9 mouse cellular contexts compared by ENCODE assay signal in the genomic region with DNA sequence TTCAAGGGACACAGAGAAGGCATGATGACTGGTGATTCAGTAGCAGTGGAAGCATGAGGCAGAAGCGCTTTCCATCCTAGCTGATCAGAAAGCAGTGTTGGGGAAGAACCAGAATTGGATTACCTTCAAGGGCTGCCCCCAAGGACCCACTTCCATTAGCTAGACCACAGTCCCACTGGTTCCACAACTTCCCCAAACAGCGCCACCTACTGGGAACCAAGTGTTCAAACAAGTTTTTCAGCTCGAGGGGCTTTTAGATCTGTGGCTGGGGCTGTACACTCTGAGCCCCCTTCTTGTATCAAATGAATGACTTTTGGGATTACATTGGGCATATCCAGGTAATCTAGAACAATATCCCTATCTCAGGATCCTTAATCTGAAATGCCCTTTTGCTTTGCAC. TPM values are rescaled to one million over a fixed set of nuclear protein-coding genes. Genes with fewer than 3 reads are reported as not detected.
DNase-seq lines count a peak whose midpoint lies in the region; ATAC-seq and TF ChIP-seq lines count a peak whose summit lies in the region.
"Had no signal": no experiment of that assay in that cellular context is flagged by ENCODE, and none has a peak within 500 bp of the region (broad histone marks: within the 10 kb centered on the region; RNA-seq: fewer than 3 reads in every experiment).

No protein-coding gene starts in this region.

- H3K27me3 ChIP-seq in heart, embryonic 12.5 days (replicated peaks), result no peaks in the 10 kb centered on the region
- no peaks in the 10 kb centered on the region for H3K27me3 ChIP-seq in spleen, adult 2 months (ENCODE audit: control insufficient read depth, insufficient read depth, low read length)
- H3K27me3 ChIP-seq: lung, embryonic 15.5 days had no signal

- no peak for TF ChIP-seq POLR2A in spleen, adult 2 months (IDR thresholded peaks at IDR 0.05; ENCODE audit: low read depth, low read length)

- H3K4me3 ChIP-seq in heart, embryonic 12.5 days, result no peak overlapping the region
- H3K4me3 ChIP-seq in spleen, adult 2 months (ENCODE audit: extremely low read depth, insufficient read depth, insufficient read length), result no peak overlapping the region
- H3K4me3 ChIP-seq: lung, embryonic 15.5 days had no signal

- peak; percentile 51 to 67 for DNase-seq in heart, postnatal 14 days
- DNase-seq in spleen, adult 2 months (ENCODE audit: low read depth in 1 of 2, low spot score in 2 of 2), result peak in 1 of 2 experiments; percentile 48
- no peak for DNase-seq in spleen, adult 12 weeks (ENCODE audit: low spot score)
- no peak for DNase-seq in left cerebral cortex, postnatal 25 days (ENCODE audit: low spot score in 2 of 2)
- no peak for DNase-seq in layer of hippocampus, adult 9-10 months (ENCODE audit: low spot score)

- H3K9me3 ChIP-seq in heart, embryonic 12.5 days (replicated peaks), result no peaks in the 10 kb centered on the region
- H3K9me3 ChIP-seq: lung, embryonic 15.5 days had no signal

- no peak for ATAC-seq in heart, embryonic 12.5 days (ENCODE audit: insufficient number of reproducible peaks, low FRiP score)
- peak; percentile 43 for ATAC-seq in common myeloid progenitor, adult 5-6 weeks (replicated peaks; ENCODE audit: low read depth, poor library complexity, severe bottlenecking)
- ATAC-seq in megakaryocyte progenitor cell, adult 5-6 weeks (replicated peaks; ENCODE audit: poor library complexity), result peak; percentile 60

- H3K4me1 ChIP-seq in heart, embryonic 12.5 days (replicated peaks), result peaks cover 12% of the 10 kb centered on the region
- peaks cover 3% of the 10 kb centered on the region; the same call in 1 of the 2 replicates for H3K4me1 ChIP-seq in spleen, adult 2 months (ENCODE audit: control insufficient read depth, insufficient read depth, insufficient read length)

- no peak overlapping the region for H3K9ac ChIP-seq in heart, embryonic 12.5 days
- H3K9ac ChIP-seq: lung, embryonic 15.5 days had no signal

- intact Hi-C loops in heart, postnatal 14 days (cut with DNase I), result loop anchor here (5.0 to 10.0 kb wide), 2 partner anchors 266 to 499 kb away; a partner anchor contains a TSS
- intact Hi-C loops in left cerebral cortex, postnatal 25 days (cut with DNase I), result loop anchor here (2.0 kb wide), 1 partner anchor 73 kb away; no protein-coding TSS in a partner anchor

- no peak overlapping the region for H3K27ac ChIP-seq in heart, embryonic 12.5 days (ENCODE audit: poor library complexity, severe bottlenecking)
- H3K27ac ChIP-seq in spleen, adult 2 months (ENCODE audit: insufficient read depth, low read length), result no peak overlapping the region
- H3K27ac ChIP-seq: lung, embryonic 15.5 days had no signal

- no peak overlapping the region for H3K4me2 ChIP-seq in heart, embryonic 12.5 days
- H3K4me2 ChIP-seq: lung, embryonic 15.5 days had no signal

- TF ChIP-seq CTCF in spleen, adult 2 months (IDR thresholded peaks at IDR 0.05; ENCODE audit: extremely low read depth, insufficient read depth, insufficient read length, insufficient replicate concordance), result peak; percentile 40; the same call in 1 of the 2 replicates

- H3K36me3 ChIP-seq in heart, embryonic 12.5 days, result peaks cover 23% of the 10 kb centered on the region
- peaks cover 10% of the 10 kb centered on the region for H3K36me3 ChIP-seq in spleen, adult 2 months (ENCODE audit: control insufficient read depth, insufficient read depth, low read length)

- 28% methylated on average over 3 of the region's 3 CpGs for WGBS in heart, embryonic 12.5 days
- 42% methylated on average over 3 of the region's 3 CpGs for WGBS in spleen, adult 2 months

RNA-seq across cellular contexts. Expression of a gene that starts 5.9 kb away (rescaled TPM):
- total RNA-seq in heart, postnatal 14 days (2021), result 10 to 100 TPM; 33.7 to 38.1 TPM
- 48.2 and 54.3 TPM in 2 replicates for polyA plus RNA-seq in heart, embryonic 12.5 days (2016; fragmentation: Nextera tagmentation; extraction: Ambion mirVana)
- 2.5 TPM in 2 replicates for polyA plus RNA-seq in spleen, adult 2 months (2012; rRNA removed)
- total RNA-seq in common myeloid progenitor, adult 5-6 weeks (2017), result 45.9 and 53.1 TPM in 2 replicates
- 33.3 and 35.8 TPM in 2 replicates for total RNA-seq in megakaryocyte progenitor cell, adult 5-6 weeks (2015)
- 36.4 and 46.2 TPM in 2 replicates for total RNA-seq in megakaryocyte progenitor cell, adult 5-6 weeks (2017)
- 10 to 100 TPM; 59.5 to 61.9 TPM for total RNA-seq in left cerebral cortex, postnatal 25 days (2021)

RNA-seq across cellular contexts. Expression of a gene that starts 45.2 kb away (rescaled TPM):
- 10 to 100 TPM; 41.9 to 43.6 TPM for total RNA-seq in heart, postnatal 14 days (2021)
- 37.8 and 40.8 TPM in 2 replicates for polyA plus RNA-seq in heart, embryonic 12.5 days (2016; fragmentation: Nextera tagmentation; extraction: Ambion mirVana)
- polyA plus RNA-seq in spleen, adult 2 months (2012; rRNA removed), result 45.1 and 55.1 TPM in 2 replicates
- 21.6 and 30.0 TPM in 2 replicates for total RNA-seq in common myeloid progenitor, adult 5-6 weeks (2017)
- total RNA-seq in megakaryocyte progenitor cell, adult 5-6 weeks (2015), result 24.2 and 24.6 TPM in 2 replicates
- total RNA-seq in megakaryocyte progenitor cell, adult 5-6 weeks (2017), result 19.0 and 20.4 TPM in 2 replicates
- 1 to 10 TPM; 6.1 to 7.2 TPM for total RNA-seq in left cerebral cortex, postnatal 25 days (2021)

Comparison
In these comparisons a context has a peak if more than half of its experiments do, and no peak if none do; other contexts are left out.
1. DNase-seq: peak in heart, postnatal 14 days (2 of 2); none in spleen, adult 12 weeks (single experiment), left cerebral cortex, postnatal 25 days (0 of 2) and layer of hippocampus, adult 9-10 months (single experiment).